Mouse (Mus musculus): ENCODE measurements around the gene Epha2.
A peak's percentile ranks its signal among the peaks of the same experiment; 100 is the strongest.

Gene Epha2

GRCm38 (mm10) chr4:141301116-141301553, at the start of gene Epha2:
Gene Epha2 (plus strand): TSS chr4:141301240.
- peak; percentile 14 for DNase-seq (ENCODE audit: low read depth, low spot score)

DNA sequence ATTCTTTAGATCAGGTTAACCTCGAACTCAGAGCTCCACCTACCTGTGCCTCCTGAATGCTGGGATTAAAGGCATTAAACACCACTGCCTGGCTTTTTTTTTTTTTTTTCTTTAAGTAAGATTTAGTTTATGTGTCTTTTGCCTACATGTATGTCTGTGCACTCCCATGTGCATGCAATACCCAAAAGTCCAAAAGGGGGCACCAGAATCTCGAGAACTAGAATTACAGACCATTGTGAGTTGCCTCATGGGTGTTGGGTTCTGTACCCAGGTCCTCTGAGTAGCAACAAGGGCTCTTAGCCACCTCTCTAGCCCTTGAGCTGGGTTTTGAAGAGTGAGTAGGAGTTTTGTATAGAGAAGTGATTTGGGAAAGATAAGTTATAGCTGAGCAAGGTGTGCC, 48.4 kb upstream of the Epha2 start:
- DNase-seq (ENCODE audit: low read depth, low spot score) = no peak

GRCm38 (mm10) chr4:141254234-141254633, 46.8 kb upstream of the Epha2 start:
- no peak for DNase-seq (ENCODE audit: low read depth, low spot score)

DNA sequence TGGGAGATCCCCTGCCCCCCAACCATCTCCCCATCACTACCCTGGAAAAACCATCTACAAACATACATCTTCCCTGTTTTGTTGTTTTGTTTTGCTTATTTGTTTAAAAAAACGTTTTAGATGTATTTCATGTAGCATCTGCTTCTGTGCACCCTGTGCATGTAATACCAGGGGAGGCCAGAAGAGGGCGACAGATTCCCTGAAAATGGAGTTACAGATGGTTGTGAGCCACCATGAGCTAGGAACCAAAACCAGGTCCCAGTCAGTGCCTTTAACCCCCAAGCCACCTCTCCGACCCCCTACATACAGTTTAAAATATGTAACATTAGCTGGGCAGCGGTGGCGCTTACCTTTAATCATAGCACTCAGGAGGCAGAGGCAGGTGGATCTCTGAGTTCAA, 43.6 kb upstream of the Epha2 start:
- no peak for DNase-seq (ENCODE audit: low read depth, low spot score)

- no peak for DNase-seq (ENCODE audit: low read depth, low spot score)
These were observed 41.6 kb upstream of the Epha2 start for GRCm38 (mm10) chr4:141259413-141259812.

DNA sequence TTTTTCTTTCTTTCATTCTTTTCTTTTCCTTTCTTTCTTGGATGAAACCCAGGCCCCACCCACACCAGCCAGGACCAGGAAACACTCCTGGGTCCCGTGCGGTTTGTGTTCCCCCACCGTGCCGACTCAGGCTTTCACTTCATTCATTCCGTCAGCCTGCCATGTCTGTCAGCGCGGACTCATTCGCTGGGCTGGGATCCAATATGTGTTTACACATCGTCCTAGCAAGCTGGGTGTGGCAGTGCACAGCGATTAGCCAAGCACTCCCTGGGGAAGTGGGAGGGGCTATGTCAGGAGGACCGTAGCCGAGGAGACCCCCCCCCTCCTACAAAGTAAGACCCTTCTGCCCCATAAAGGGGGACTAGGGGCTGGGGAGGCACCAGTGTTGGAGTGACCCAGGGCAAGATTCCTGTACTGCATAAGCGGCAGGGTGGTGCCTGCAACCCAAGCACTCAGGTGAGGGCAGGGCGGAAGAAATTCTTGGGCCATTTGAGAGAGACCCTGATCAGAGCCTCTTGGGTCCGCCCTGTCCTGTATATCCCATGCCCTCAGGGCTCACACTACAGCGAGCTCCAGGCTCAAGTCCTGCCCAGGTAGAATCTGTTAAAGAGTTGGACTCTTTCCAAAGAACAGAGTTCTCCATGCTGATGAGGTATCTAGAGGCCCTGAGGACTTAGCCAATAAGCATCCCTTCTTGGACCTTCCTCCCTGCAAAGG, 40.9 kb upstream of the Epha2 start:
- DNase-seq (ENCODE audit: low read depth, low spot score) = no peak

DNA sequence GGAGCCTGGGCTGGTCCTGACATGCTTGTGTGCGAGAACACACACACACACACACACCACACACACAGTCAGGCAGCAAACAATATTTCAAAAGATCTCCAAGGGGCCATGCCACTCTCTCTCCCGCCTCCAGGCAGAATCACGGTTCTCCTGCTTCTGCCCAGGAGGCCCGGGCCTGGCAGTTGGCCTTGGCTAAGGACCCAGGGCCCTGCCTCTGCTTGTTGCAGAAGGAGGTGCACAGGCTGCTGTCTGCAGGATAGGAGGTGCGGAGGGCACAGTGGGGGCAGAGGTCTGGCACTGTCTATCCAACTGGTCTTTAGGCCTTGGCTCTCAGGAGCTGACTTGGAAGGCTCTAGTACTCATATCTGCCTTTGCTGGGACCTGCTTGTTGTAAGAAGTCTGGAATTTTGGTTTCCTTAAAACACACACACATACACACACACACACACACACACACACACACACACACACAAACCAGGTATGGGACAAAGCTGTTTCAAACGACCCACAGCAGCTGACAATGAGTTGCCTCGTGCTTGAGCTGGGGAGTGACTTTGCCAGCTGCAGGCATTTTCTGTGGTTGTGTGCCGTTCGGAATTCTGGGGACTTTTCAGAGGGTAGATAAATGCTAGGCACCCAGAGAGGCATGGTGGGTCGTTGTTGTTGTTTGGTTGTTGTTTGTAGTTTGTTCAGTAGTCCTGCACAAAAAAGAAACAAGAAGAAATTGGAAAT, 38.0 kb upstream of the Epha2 start:
- DNase-seq (ENCODE audit: low read depth, low spot score) = no peak

DNA sequence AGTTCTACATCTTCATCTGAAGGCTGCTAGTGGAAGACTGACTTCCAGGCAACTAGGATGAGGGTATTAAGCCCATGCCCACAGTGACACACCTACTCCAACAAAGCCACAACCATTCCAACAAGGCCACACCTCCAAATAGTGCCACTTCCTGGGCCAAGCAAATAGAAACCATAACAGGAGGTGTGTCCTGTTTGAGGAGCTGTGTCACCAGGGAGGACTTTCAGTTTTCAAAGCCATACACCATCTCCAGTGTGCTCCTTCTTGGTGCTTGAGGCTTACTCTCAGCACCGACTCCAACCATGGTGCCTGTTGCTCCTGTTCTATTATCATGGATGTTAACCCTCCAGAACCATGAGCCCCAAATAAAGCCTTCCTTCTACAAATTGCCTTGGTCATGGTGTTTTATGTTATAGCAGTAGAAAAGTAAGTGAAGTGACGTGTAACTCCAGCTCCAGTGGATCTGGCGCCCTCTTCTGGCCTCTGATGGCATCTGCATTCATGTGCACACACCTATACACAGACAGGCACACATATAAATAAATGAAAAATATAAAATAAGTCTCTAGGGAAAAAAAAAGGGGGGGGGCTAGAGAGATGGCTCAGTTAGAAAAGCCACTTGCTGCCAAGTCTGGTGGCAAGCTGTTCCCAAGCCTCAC, 34.9 kb upstream of the Epha2 start:
- DNase-seq (ENCODE audit: low read depth, low spot score) = no peak

- no peak for DNase-seq (ENCODE audit: low read depth, low spot score)
These were observed 33.8 kb upstream of the Epha2 start for GRCm38 (mm10) chr4:141267250-141267649.

- DNase-seq (ENCODE audit: low read depth, low spot score) = no peak
These were observed 33.2 kb upstream of the Epha2 start for GRCm38 (mm10) chr4:141267837-141268236.

DNA sequence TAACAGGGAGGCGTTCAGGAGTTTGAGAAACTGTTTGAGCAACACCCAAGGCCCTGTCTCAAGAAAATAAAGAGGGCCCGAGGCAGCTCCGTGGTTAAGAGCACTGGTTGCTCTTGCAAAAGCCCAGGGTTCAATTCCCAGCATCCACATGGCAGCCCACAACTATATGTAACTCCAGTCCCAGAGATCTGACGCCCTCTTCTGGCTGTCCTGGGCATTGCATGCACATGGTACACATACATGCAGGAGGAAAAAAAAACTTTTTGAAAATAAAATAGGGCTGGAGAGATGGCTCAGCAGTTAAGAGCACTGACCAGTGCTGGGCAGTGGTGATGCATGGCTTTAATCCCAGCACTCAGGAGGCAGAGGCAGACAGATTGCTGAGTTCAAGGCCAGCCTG, 32.7 kb upstream of the Epha2 start:
- no peak for DNase-seq (ENCODE audit: low read depth, low spot score)

DNA sequence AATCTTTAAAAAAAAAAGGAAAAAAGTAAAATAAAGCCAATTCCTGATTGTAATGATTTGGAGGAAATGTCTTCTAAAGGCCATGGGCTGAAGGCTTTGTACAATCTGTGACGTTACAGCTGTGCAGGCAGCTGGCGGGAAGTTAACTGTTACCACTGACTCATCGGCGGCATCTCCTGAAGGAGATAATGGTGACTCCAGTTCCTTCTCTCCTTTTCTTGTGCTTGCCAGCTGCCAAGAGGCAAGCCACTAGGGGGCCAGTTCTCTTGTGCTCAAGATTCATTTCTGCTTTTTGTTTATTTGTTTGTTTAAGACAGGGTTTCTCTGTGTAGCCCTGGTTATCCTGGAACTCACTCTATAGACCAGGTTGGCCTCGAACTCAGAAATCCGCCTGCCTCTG, 32.0 kb upstream of the Epha2 start:
- DNase-seq (ENCODE audit: low read depth, low spot score) = no peak

- DNase-seq (ENCODE audit: low read depth, low spot score) = no peak
These were observed 30.7 kb upstream of the Epha2 start for GRCm38 (mm10) chr4:141270201-141270940.

DNA sequence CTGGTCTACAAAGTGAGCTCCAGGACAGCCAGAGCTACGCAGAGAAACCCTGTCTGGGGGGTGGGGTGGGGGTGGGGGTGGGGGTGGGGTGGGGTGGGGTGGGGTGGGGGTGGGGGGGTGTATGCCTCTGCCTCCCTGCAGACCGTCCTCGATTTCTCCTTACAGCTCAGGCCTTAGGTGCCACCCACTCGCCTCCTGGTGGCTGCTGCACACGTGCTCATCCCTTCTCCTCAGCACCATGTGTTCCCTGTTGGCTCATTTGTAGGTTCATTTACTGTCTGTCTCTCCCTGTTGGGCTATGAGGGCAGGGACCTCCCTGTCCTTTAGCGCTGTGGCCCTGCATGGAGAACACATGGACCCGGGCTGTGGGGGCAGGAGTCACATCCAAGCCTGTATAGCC, 29.8 kb upstream of the Epha2 start:
- no peak for DNase-seq (ENCODE audit: low read depth, low spot score)

GRCm38 (mm10) chr4:141271721-141272120, 29.3 kb upstream of the Epha2 start:
- DNase-seq (ENCODE audit: low read depth, low spot score) = no peak

DNA sequence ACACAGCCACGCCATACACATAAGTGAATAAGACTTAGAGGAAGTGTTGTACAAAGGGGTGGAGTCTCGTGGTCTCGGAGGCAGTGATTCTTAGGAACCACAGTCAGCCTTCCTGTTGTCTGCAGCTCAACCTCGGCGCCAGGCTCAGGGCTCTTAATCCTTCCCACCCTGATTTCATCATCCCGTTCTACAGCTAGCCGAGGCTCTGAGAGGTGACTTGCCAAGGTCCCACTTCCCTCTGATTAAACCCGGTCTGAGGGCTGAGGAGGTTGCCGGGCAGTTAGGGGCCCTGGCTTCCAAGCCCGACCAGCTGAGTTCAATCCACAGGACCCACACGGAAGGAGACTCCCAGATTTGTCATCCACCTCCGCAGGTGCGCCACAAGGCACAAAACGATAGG, 28.2 kb upstream of the Epha2 start:
- no peak for DNase-seq (ENCODE audit: low read depth, low spot score)

- no peak for DNase-seq (ENCODE audit: low read depth, low spot score)
These were observed 27.7 kb upstream of the Epha2 start for GRCm38 (mm10) chr4:141273296-141273695.

DNA sequence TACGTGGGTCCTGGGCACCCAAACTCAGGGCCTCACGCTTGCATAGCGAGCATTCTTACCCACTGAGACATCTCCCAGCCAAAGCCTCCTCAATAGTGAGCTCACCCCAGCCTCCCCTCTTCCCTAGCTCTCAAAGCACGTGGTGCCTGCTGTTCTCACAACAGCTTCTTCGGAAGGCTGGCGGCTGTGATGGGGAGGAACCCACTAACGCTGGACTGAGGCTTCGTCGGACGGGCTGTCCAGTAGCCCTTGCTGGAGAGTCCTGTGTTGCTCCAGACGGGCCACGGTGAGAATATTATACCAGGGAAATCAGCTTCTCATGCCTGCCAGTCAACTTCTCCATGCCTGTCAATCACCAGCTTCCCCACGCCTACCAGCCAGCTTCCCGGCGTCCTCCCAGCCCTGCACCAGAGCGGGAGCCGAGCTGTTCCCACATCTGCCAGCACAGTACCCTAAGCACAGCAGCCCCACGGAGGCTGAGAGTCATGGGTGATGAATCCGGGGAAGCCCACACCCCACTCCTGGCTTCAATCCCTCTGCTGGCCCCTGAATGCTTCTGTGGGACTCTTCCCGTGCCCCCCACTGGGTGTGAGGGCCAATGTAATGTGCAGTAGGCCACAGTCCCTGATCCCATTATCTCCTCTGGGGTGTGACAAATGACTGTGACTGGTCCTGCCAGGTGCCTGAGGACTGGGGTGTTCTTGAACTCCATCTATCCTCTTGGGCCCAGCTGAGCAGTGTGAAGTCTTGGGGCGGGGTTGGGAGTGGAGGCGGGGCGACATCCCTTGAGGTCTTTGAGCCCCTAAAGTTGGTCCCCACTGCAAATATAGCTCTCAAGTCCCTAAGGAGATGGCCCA, 26.3 kb upstream of the Epha2 start:
- DNase-seq (ENCODE audit: low read depth, low spot score) = no peak

- no peak for DNase-seq (ENCODE audit: low read depth, low spot score)
These were observed 23.9 kb upstream of the Epha2 start for GRCm38 (mm10) chr4:141277157-141277556.

DNA sequence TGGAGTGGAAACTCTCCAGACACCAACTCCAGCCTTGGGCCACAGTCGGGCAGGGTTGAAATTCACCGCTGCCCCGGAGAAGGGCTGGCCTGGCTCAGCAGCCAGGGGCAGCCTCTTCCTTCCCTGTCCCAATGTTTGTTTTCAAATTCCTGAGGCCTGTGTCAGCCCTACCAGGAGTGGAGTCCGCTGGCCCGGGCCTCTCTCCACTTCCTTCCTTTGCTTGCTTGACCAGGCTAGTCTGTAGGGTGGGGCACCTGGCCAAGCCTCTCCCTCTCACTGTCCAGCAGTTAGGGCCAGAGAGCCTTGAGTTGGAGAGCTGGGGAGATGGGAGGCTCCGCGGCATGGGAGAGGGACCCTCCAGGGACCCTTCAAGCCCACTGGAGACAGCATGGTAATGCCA, 22.9 kb upstream of the Epha2 start:
- no peak for DNase-seq (ENCODE audit: low read depth, low spot score)

- no peak for DNase-seq (ENCODE audit: low read depth, low spot score)
These were observed 21.7 kb upstream of the Epha2 start for GRCm38 (mm10) chr4:141279327-141279726.

Data from brain, embryonic 18.5 days (tissue).